Mouse (Mus musculus): ENCODE results near the gene Ciart. TPM values are rescaled to one million over a fixed set of nuclear protein-coding genes. Genes with fewer than 3 reads are reported as not detected.

Ciart gene
- polyA plus RNA-seq (2012; ENCODE audit: low replicate concordance) = 3.7 and 4.7 TPM in 2 replicates

DNA sequence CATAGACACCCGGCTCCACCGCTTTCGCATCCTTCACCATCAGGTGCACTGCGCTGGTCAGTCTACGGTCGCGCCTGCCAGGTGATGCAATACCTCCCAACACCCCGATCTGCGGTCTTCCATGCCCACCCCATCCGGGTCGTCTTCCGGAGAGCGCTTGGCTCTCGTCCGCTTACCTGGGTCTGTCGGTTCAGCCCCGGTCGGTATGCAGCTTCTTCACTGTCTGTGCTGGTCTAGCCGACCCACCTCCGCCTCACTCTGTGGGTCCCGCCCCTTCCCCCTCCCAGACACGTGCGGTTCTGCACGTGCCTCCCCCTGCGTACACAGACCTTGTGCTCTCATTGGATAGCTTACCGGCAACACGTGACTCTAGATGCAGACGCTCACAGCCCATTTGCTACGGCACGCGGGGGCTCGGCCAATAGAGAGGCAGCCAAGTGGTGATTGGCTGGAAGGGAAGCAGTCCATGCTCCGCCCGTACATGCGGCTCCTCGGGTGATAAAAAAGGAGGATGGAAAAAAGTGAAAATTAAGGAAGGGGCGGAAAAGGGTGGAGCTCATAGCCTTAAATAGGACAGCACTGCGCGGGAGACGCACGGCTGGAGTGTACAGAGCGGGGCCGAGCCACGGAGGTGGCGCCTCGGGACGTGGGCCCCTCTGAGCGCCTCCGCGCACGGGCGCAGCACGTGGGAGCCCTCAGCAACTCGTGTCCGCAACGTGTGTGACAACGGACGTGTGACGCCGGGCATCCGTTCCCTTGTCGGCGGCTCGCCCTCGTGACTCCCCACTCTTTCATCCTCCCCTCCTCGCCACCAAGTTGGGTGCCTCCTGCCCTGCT lies at the start of gene Ciart:
TSS of gene Ciart (minus strand) at position 273 of the 837 bp plus-strand sequence.

DNA sequence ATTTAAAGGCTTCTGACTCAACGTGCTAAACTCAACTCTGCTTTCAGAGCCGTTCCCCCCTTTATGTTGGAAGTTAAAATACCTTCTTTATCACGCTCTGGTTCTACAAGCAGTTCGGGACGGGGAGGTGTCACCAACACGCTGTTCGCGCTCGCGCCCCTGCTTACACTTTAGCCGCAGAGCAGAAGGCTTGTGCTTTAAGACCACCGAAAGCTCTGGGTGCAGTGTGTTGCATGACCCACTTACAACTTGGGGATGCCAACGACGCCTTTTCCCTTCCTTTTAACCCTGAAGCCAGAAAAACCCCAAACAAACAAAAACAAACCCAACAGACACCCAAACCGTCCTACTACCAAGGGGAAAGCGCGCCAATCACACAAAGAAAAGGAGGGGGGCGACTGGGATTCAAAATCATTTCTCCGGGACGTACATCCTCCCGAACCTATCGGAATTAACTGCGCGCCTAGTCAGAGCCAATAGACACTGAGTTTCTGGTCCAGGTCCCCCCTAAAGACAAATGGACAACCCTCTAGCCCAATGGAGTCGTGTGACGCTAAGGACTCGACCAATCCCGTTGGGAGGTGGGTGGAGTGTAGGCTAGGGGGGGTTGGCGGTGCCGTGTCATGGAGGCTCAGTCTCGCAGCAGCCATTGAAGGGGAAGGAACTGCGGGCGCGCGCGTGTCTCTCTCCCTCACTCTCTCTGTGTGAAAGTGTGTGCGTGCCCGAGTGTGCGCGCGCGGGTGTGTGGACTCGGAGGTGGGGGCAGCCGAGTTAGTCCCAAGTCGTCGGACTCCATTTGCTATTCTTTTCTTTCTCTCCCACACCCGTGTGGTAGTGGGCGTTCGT lies 46.8 kb upstream of the Ciart start, which contains the start of gene Anp32e:
TSS of gene Anp32e (plus strand) at position 589 of the 846 bp plus-strand sequence.

DNA sequence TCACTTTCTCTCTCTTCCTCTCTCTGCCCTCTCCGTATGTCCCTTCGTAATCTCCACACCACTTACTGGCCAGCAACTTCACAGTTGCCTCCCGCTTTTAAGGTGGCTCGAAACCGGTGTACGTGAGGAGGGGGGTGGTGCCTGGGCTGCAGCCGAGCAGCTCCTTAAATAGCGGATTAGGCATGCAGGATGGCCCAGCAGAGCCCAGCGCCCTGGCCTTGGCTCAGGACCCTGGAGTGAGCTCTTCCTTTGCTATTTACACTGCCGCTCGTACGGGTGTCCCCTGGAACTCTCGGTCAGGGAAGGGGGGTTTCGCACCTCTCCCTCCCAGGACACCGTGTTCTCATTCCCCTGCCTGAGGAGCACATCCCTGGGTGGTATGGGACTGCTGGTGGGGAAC lies 22.5 kb upstream of the Ciart start, which contains the start of gene Car14:
TSS of gene Car14 (minus strand) at position 124 of the 400 bp plus-strand sequence.

DNA sequence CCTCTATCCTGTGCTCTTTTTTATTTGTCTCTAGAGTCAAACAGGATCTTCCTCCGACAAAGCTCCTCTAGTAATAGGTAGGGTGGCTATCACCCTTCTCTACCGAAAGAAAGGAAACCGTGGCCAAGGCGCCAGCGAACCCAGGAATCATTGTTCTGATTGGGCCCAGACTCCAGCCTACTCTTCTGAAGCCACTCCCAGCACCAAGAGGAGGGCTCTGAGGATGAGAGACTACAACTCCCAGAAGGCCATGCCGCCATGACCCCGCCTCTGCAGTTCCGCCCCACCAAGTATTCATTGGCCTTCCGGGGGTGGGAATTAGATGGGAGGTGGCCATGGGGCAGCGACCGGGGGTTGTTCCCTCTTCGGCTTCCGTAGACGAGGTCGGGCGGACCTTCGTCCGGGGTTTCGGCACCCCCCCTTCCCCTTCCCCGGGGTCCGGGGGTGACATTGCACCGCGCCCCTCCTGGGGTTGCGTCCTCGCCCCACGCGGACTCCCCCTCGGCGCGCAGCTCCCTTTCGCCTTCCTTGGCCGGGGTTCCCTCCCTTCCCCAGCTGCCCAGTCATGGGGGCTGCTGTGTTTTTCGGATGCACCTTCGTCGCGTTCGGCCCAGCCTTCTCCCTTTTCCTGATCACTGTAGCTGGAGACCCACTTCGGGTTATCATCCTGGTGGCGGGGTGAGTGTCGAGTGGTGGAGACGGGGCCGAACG lies 11.7 kb upstream of the Ciart start, which contains the start of gene Aph1a:
TSS of gene Aph1a (plus strand) at position 364 of the 711 bp plus-strand sequence.

DNA sequence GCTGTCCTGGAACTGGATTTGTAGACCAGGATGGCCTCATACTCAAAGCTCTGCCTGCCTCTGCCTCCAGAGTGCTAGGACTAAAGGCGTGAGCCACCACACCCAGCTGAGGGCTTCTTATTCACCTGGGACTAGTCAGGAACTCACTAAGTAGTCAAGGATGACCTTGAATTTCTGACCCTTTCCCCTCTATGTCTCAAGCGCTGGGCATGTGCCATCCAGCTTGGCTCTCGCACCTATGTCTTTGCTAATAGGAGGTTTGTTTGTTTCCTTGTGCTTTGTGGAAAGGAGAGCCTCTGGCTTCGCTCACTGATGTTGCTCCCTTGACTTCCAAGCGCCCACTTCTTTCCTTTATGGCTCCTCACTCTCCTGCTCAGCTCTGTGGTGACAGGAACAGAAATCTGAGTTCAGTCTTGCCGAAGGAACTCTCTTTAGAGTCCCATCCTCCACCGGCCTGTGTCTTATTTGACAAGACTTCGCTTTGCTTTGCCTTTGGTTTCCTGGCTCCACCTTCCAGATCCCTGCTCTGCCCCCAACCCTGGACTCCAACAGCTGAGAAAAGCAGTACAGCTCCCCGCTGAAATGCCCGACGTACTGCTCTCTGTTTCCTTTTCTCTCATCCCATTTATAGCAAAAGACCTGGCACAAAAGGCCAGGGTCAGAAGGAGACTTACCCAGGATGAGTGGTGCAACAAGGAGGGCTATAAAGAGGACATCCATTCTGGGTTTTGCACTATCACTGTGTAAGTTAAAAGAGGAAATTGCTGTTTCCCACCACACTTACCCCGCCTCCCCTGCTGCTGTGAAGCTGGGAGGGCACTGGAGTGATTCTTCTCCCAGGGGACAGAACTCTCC lies 9.4 kb upstream of the Ciart start, which contains the start of gene BC028528:
TSS of gene BC028528 (minus strand) at position 795 of the 855 bp plus-strand sequence.

DNA sequence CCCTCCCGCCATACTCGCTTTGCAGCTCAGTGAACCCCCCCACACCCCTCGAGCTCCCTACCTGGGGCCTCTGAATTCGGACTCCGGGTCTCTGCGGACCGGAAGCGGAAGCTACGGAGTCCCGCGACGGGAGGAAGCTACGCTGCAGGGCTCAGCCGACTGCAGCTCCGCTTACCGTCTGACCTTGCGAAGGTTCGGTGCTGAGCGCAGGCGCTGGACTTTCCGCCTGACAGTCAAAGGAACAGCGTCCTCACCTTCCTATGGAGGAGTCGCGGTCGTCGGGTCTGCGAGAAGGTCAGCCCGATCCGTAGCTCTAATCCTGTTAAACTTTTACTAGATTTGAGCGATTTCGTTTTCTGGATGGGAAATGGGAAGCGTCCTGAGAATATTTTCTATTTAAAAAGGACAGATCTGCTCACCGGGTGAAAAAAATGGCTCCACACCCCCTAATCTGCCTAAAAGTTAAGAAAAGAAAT lies 10.6 kb downstream of the Ciart start, which contains the start of gene Mrps21:
TSS of gene Mrps21 (minus strand) at position 128 of the 476 bp plus-strand sequence.

DNA sequence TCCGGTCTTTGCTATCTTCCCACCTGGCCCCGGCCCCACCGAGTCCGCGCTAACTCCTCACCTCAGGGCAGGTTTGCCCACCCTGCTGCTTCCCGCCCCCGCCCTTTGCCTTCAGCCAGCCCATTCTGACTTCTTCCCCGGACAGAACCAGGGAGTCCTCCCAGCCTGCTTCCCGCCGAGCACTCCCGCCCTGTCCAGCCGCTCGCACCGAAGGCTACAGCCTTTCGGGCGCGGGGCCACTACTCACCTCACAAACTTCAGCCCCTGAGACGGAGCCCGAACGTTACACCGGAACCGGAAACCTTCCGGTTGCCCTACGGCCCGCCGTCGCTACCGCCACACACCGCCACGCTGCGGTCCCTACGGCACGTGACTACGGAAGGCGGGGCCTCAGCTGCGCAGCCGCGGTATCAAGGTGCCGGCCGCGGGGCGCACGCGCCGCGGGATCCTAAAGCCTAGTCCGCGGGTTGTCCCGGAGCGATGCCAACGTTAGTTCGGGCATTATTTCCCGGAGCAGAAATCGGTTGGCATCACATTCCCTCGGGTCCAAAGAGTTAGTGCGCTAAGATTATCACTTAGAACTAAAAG lies 26.5 kb downstream of the Ciart start, which contains the start of gene Prpf3:
TSS of gene Prpf3 (minus strand) at position 384 of the 588 bp plus-strand sequence.

Other genes with a start within 250 kb of the Ciart start
- 463 and 1,409 TPM in 2 replicates for gene Mcl1, start 223.5 kb downstream of the Ciart start, polyA plus RNA-seq (2012; ENCODE audit: low replicate concordance)
- 5.4 and 10.2 TPM in 2 replicates for gene Adamtsl4, start 194.3 kb downstream of the Ciart start, polyA plus RNA-seq (2012; ENCODE audit: low replicate concordance)
- 26.6 and 28.3 TPM in 2 replicates for gene Ecm1, start 142.7 kb downstream of the Ciart start, polyA plus RNA-seq (2012; ENCODE audit: low replicate concordance)
- 5.9 and 30.1 TPM in 2 replicates for gene Tars2, start 122.0 kb downstream of the Ciart start, polyA plus RNA-seq (2012; ENCODE audit: low replicate concordance)
- gene Rprd2, start 63.4 kb downstream of the Ciart start, polyA plus RNA-seq (2012; ENCODE audit: low replicate concordance) = 12.1 and 12.8 TPM in 2 replicates
- gene Prpf3, start 26.4 kb downstream of the Ciart start, polyA plus RNA-seq (2012; ENCODE audit: low replicate concordance) = 5.2 and 7.3 TPM in 2 replicates
- gene Mrps21, start 10.7 kb downstream of the Ciart start, polyA plus RNA-seq (2012; ENCODE audit: low replicate concordance) = 12.2 and 207 TPM in 2 replicates
- gene BC028528, start 9.8 kb upstream of the Ciart start, polyA plus RNA-seq (2012; ENCODE audit: low replicate concordance) = 4.3 and 9.3 TPM in 2 replicates
- gene Aph1a, start 11.7 kb upstream of the Ciart start, polyA plus RNA-seq (2012; ENCODE audit: low replicate concordance) = 131 and 202 TPM in 2 replicates
- not detected in 2 replicates for gene Car14, start 22.4 kb upstream of the Ciart start, polyA plus RNA-seq (2012; ENCODE audit: low replicate concordance)
- gene Anp32e, start 47.0 kb upstream of the Ciart start, polyA plus RNA-seq (2012; ENCODE audit: low replicate concordance) = 31.7 and 176 TPM in 2 replicates
- gene Plekho1, start 113.8 kb upstream of the Ciart start, polyA plus RNA-seq (2012; ENCODE audit: low replicate concordance) = 477 and 734 TPM in 2 replicates
- 3.7 and 6.5 TPM in 2 replicates for gene Vps45, start 176.2 kb upstream of the Ciart start, polyA plus RNA-seq (2012; ENCODE audit: low replicate concordance)
- gene Otud7b, start 222.3 kb upstream of the Ciart start, polyA plus RNA-seq (2012; ENCODE audit: low replicate concordance) = 11.8 and 12.2 TPM in 2 replicates

All from hematopoietic multipotent progenitor cell, adult 10-12 weeks (in vitro differentiated cells).